Mouse (Mus musculus) stomach, postnatal 0 days (tissue): ENCODE data around the gene 2310003L06Rik. TPM values are rescaled to one million over a fixed set of nuclear protein-coding genes. Genes with fewer than 3 reads are reported as not detected.

Experiments
- ATAC-seq: fragments of 200-750 bp; cut with Nextera tagmentation; 2 replicates; pipeline ENCODE4 v1.8.0; 2017; ENCODE audit not compliant: low FRiP score, low TSS enrichment
- DNase-seq: peaks from one replicate; pipeline ENCODE4 v3.0.0-alpha.2; 2016; ENCODE audit warnings: low spot score
- H3K27ac ChIP-seq: fragments of 300-500 bp; sonication (generic); replicated peaks from 2 replicates; pipeline ENCODE4 v1.5.1; 2014; ENCODE audit warnings: mild to moderate bottlenecking, control low read depth
- H3K27me3 ChIP-seq: fragments of 300-500 bp; sonication (generic); 2 replicates; pipeline ENCODE4 v1.6.1; 2014; ENCODE audit warnings: low read length; ENCODE audit not compliant: control insufficient read depth, insufficient read depth
- H3K36me3 ChIP-seq: fragments of 300-500 bp; sonication (generic); 2 replicates; pipeline ENCODE4 v1.6.1; 2014; ENCODE audit warnings: low read length, mixed read lengths; ENCODE audit not compliant: control insufficient read depth, insufficient read depth
- H3K4me1 ChIP-seq: fragments of 300-500 bp; sonication (generic); replicated peaks from 2 replicates; pipeline ENCODE4 v1.6.1; 2014; ENCODE audit warnings: antibody characterized with exemption; ENCODE audit not compliant: control insufficient read depth, insufficient read depth
- H3K4me2 ChIP-seq: fragments of 300-500 bp; sonication (generic); replicated peaks from 2 replicates; pipeline ENCODE4 v1.6.1; 2014; ENCODE audit warnings: low read depth, mild to moderate bottlenecking, control low read depth, moderate library complexity
- H3K4me3 ChIP-seq: fragments of 300-500 bp; sonication (generic); 2 replicates; pipeline ENCODE4 v1.5.1; 2014; ENCODE audit warnings: low read depth, low read length, control low read depth
- H3K9ac ChIP-seq: fragments of 300-500 bp; sonication (generic); 2 replicates; pipeline ENCODE4 v1.6.1; 2014; ENCODE audit warnings: mild to moderate bottlenecking, low read length, control low read depth, mixed read lengths
- H3K9me3 ChIP-seq: fragments of 300-500 bp; sonication (generic); 2 replicates; pipeline ENCODE4 v1.6.1; 2016; ENCODE audit warnings: low read length; ENCODE audit not compliant: control insufficient read depth
- CTCF ChIP-seq: IDR thresholded peaks from 2 replicates; pipeline ENCODE4 v1.5.1; 2016; ENCODE audit warnings: antibody characterized with exemption, low read depth, mild to moderate bottlenecking, moderate library complexity
- EP300 ChIP-seq: optimal IDR thresholded peaks from 2 replicates; pipeline ENCODE3; 2016; ENCODE audit warnings: antibody characterized with exemption
- WGBS: fragments of 180-500 bp; shearing (Covaris S2); extraction: QIAGEN DNeasy Blood & Tissue Kit; methylation state at CpG from one replicate; pipeline ENCODE4 v1.1.7; 2014; 5-methylcytosine and 5-hydroxymethylcytosine counted together
- polyA plus RNA-seq: library from polyadenylated mRNA; unstranded; fragments of >200 nt; fragmentation: Nextera tagmentation; extraction: Ambion mirVana; gene quantifications from 2 replicates; pipeline ENCODE4 v1.2.1, GENCODE M21; 2015

2310003L06Rik gene
- polyA plus RNA-seq, result not detected in 2 replicates

- H3K27ac ChIP-seq, result no peak within 1 kb of the TSS
- H3K4me1 ChIP-seq, result no peaks in the 10 kb centered on the region
- no peaks in the 10 kb centered on the region for H3K9me3 ChIP-seq
- ATAC-seq, result no peak
- no peaks in the 10 kb centered on the region for H3K36me3 ChIP-seq
- TF ChIP-seq CTCF (no peak), EP300 (no peak)
- no peak within 1 kb of the TSS for H3K4me3 ChIP-seq
- no peak for DNase-seq
- H3K9ac ChIP-seq, result no peak within 1 kb of the TSS
- WGBS, result 50% methylated on average over 2 of the region's 2 CpGs
- H3K27me3 ChIP-seq, result no peaks in the 10 kb centered on the region
- H3K4me2 ChIP-seq, result no peak within 1 kb of the TSS
Measured at GRCm38 (mm10) chr5:87969201-87969600, at the start of gene 2310003L06Rik, which contains the start of gene Gm28434. 2310003L06Rik (plus strand) TSS chr5:87969459. Gm28434 (plus strand) TSS chr5:87969517.

- H3K4me2 ChIP-seq, result no peak within 1 kb of the TSS
- 42% methylated on average over 5 of the region's 5 CpGs for WGBS
- no peaks in the 10 kb centered on the region for H3K27me3 ChIP-seq
- H3K9ac ChIP-seq, result no peak within 1 kb of the TSS
- no peaks in the 10 kb centered on the region for H3K36me3 ChIP-seq
- H3K27ac ChIP-seq, result no peak within 1 kb of the TSS
- TF ChIP-seq EP300 (no peak), CTCF (no peak)
- no peak within 1 kb of the TSS for H3K4me3 ChIP-seq
- no peaks in the 10 kb centered on the region for H3K9me3 ChIP-seq
- DNase-seq (no peak), ATAC-seq (no peak)
- H3K4me1 ChIP-seq, result no peaks in the 10 kb centered on the region
Measured at GRCm38 (mm10) chr5:87925372-87925771, 43.9 kb upstream of the 2310003L06Rik start, which contains the start of gene Csn3. Csn3 (plus strand) TSS chr5:87925579.

GRCm38 (mm10) chr5:87931603-87932002 is 37.7 kb upstream of the 2310003L06Rik start:
- no peak overlapping the region for H3K4me2 ChIP-seq
- TF ChIP-seq EP300 (no peak), CTCF (no peak)
- DNase-seq, result no peak
- H3K27me3 ChIP-seq, result no peaks in the 10 kb centered on the region
- no peaks in the 10 kb centered on the region for H3K4me1 ChIP-seq
- H3K27ac ChIP-seq, result no peak overlapping the region
- no peak for ATAC-seq
- WGBS, result 68% methylated on average over 1 of the region's 1 CpGs
- no peak overlapping the region for H3K4me3 ChIP-seq
- no peaks in the 10 kb centered on the region for H3K9me3 ChIP-seq
- no peak overlapping the region for H3K9ac ChIP-seq
- no peaks in the 10 kb centered on the region for H3K36me3 ChIP-seq

- Histone ChIP-seq H3K27me3 (no peaks in the 10 kb centered on the region), H3K27ac (no peak overlapping the region), H3K4me2 (no peak overlapping the region), H3K4me1 (no peaks in the 10 kb centered on the region), H3K9ac (no peak overlapping the region), H3K36me3 (no peaks in the 10 kb centered on the region), H3K4me3 (no peak overlapping the region), H3K9me3 (no peaks in the 10 kb centered on the region)
- no peak for ATAC-seq
- no peak for DNase-seq
- WGBS, result 28% methylated on average over 3 of the region's 3 CpGs
- no peak for TF ChIP-seq EP300
- peak; percentile 48 for TF ChIP-seq CTCF
Measured at GRCm38 (mm10) chr5:87940752-87941151, 28.5 kb upstream of the 2310003L06Rik start.

- TF ChIP-seq EP300 (no peak), CTCF (no peak)
- no peaks in the 10 kb centered on the region for H3K9me3 ChIP-seq
- no peak for ATAC-seq
- H3K27ac ChIP-seq, result no peak overlapping the region
- no peak for DNase-seq
- no peak overlapping the region for H3K9ac ChIP-seq
- no peaks in the 10 kb centered on the region for H3K27me3 ChIP-seq
- H3K4me3 ChIP-seq, result no peak overlapping the region
- H3K4me2 ChIP-seq, result no peak overlapping the region
- H3K36me3 ChIP-seq, result no peaks in the 10 kb centered on the region
- no peaks in the 10 kb centered on the region for H3K4me1 ChIP-seq
Measured at GRCm38 (mm10) chr5:87942515-87942914, 26.7 kb upstream of the 2310003L06Rik start.

- no peaks in the 10 kb centered on the region for H3K27me3 ChIP-seq
- H3K9me3 ChIP-seq, result no peaks in the 10 kb centered on the region
- no peaks in the 10 kb centered on the region for H3K4me1 ChIP-seq
- no peak overlapping the region for H3K4me2 ChIP-seq
- no peak for DNase-seq
- H3K4me3 ChIP-seq, result no peak overlapping the region
- H3K27ac ChIP-seq, result no peak overlapping the region
- H3K36me3 ChIP-seq, result no peaks in the 10 kb centered on the region
- no peak for TF ChIP-seq CTCF
- TF ChIP-seq EP300, result no peak
- no peak overlapping the region for H3K9ac ChIP-seq
- ATAC-seq, result no peak
Measured at GRCm38 (mm10) chr5:87951836-87952235, 17.4 kb upstream of the 2310003L06Rik start.
